Mouse (Mus musculus) neural tube, embryonic 15.5 days (tissue): ENCODE measurements around the gene Adamts17. TPM values are rescaled to one million over a fixed set of nuclear protein-coding genes. Genes with fewer than 3 reads are reported as not detected.

ENCODE experiments used
- ATAC-seq: fragments of 200-750 bp; cut with Nextera tagmentation; 2 replicates; pipeline ENCODE4 v1.8.0; 2017; ENCODE audit warnings: mild to moderate bottlenecking, moderate TSS enrichment, moderate library complexity; ENCODE audit not compliant: low FRiP score
- H3K27ac ChIP-seq: fragments of 300-500 bp; sonication (generic); replicated peaks from 2 replicates; pipeline ENCODE4 v1.5.1; 2015; ENCODE audit warnings: mild to moderate bottlenecking, inconsistent platforms
- H3K27me3 ChIP-seq: fragments of 300-500 bp; sonication (generic); replicated peaks from 2 replicates; pipeline ENCODE4 v1.6.1; 2015; ENCODE audit warnings: inconsistent platforms
- H3K36me3 ChIP-seq: fragments of 300-500 bp; sonication (generic); 2 replicates; pipeline ENCODE4 v1.6.1; 2015; ENCODE audit warnings: inconsistent platforms
- H3K4me1 ChIP-seq: fragments of 300-500 bp; sonication (generic); 2 replicates; pipeline ENCODE4 v1.6.1; 2015; ENCODE audit warnings: inconsistent platforms
- H3K4me2 ChIP-seq: fragments of 300-500 bp; sonication (generic); 2 replicates; pipeline ENCODE4 v1.6.1; 2015; ENCODE audit warnings: inconsistent platforms, mild to moderate bottlenecking, moderate library complexity
- H3K4me3 ChIP-seq: fragments of 300-500 bp; sonication (generic); replicated peaks from 2 replicates; pipeline ENCODE4 v1.5.1; 2015; ENCODE audit warnings: mild to moderate bottlenecking, inconsistent platforms
- H3K9ac ChIP-seq: fragments of 300-500 bp; sonication (generic); replicated peaks from 2 replicates; pipeline ENCODE4 v1.6.1; 2015; ENCODE audit warnings: mild to moderate bottlenecking, inconsistent platforms
- H3K9me3 ChIP-seq: fragments of 300-500 bp; sonication (generic); replicated peaks from 2 replicates; pipeline ENCODE4 v1.6.1; 2016; ENCODE audit warnings: inconsistent platforms
- WGBS: fragments of 180-500 bp; shearing (Covaris S2); methylation state at CpG from one replicate; pipeline ENCODE4 v1.1.7; 2015; ENCODE audit warnings: mixed read lengths; 5-methylcytosine and 5-hydroxymethylcytosine counted together
- polyA plus RNA-seq: library from polyadenylated mRNA; unstranded; fragments of >200 nt; fragmentation: Nextera tagmentation; extraction: Ambion mirVana; gene quantifications from 2 replicates; pipeline ENCODE4 v1.2.1, GENCODE M21; 2015

Adamts17 gene
- polyA plus RNA-seq, 1 experiment from 2014 or later = 7.1 TPM

- Histone ChIP-seq H3K4me1 (no peaks in the 10 kb centered on the region), H3K4me3 (no peak overlapping the region), H3K9me3 (no peaks in the 10 kb centered on the region), H3K4me2 (no peak overlapping the region), H3K36me3 (no peaks in the 10 kb centered on the region), H3K9ac (no peak overlapping the region), H3K27ac (no peak overlapping the region), H3K27me3 (no peaks in the 10 kb centered on the region)
- ATAC-seq = no peak
- 25% methylated on average over 4 of the region's 4 CpGs for WGBS
These were observed 344.3 kb downstream of the Adamts17 start for GRCm38 (mm10) chr7:67183786-67184185.

DNA sequence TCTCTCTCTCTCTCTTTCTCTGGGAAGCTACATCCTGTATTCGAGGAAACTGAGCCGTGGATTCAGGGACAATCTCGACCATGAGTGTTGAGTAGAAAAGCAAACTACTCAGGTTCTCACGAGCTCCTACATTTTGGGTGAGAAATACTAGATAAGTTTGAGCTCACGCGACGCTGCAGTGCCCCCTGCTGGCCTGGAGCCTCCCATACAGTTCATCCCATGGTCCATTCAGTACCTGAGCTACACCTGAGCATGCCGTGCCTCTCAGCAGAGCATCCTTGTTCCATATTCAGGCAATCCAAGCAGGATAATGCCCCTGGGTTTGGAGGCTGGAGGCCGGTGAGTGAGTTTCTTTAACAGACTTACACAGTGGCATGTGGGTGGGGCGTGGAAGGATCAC lies 359.9 kb downstream of the Adamts17 start:
- no peak overlapping the region for H3K9ac ChIP-seq
- WGBS = 23% methylated on average over 10 of the region's 10 CpGs
- H3K9me3 ChIP-seq = no peaks in the 10 kb centered on the region
- H3K27ac ChIP-seq = no peak overlapping the region
- H3K4me1 ChIP-seq = no peaks in the 10 kb centered on the region
- no peak overlapping the region for H3K4me2 ChIP-seq
- H3K27me3 ChIP-seq = no peaks in the 10 kb centered on the region
- ATAC-seq = peak; percentile 73
- no peak overlapping the region for H3K4me3 ChIP-seq
- H3K36me3 ChIP-seq = no peaks in the 10 kb centered on the region

Other genes starting within 250 kb of the Adamts17 start
- gene Asb7, start 150.1 kb upstream of the Adamts17 start, polyA plus RNA-seq = 12.9 and 15.6 TPM in 2 replicates
- 14.7 and 16.5 TPM in 2 replicates for gene Lins1, start 149.8 kb upstream of the Adamts17 start, polyA plus RNA-seq
- 0.37 and 1.2 TPM in 2 replicates for gene Cers3, start 96.2 kb upstream of the Adamts17 start, polyA plus RNA-seq